Mouse (Mus musculus) heart, postnatal 0 days (tissue): ENCODE measurements at regions not wholly inside any gene's neighbourhood (a gene's known extent, or its start where the extent isn't known, plus 50 kb on each side); places are given as distances from the start of the nearest gene placed in this dataset.

ENCODE experiments used
- CTCF ChIP-seq: IDR thresholded peaks from 2 replicates; pipeline ENCODE4 v1.5.1; 2016; ENCODE audit warnings: antibody characterized with exemption, control low read depth, low read depth
- EP300 ChIP-seq: IDR thresholded peaks from 2 replicates; pipeline ENCODE4 v1.6.1; 2016; ENCODE audit warnings: antibody characterized with exemption, low read depth

- no peak for TF ChIP-seq CTCF
- peak; percentile 73 for TF ChIP-seq EP300
Observed at GRCm38 (mm10) chr13:110683259-110684041, 288.6 kb downstream of the Plk2 start.
